Mouse (Mus musculus) embryonic facial prominence, embryonic 10.5 days (tissue): Measurements from ENCODE around the gene Syt9. TPM values are rescaled to one million over a fixed set of nuclear protein-coding genes. Genes with fewer than 3 reads are reported as not detected.

ENCODE experiments used
- DNase-seq: peaks from one replicate; pipeline ENCODE4 v3.0.0-alpha.2; 2017; ENCODE audit warnings: low spot score
- H3K27ac ChIP-seq: fragments of 300-500 bp; sonication (generic); replicated peaks from 2 replicates; pipeline ENCODE4 v1.5.1; 2016; ENCODE audit warnings: mild to moderate bottlenecking
- H3K27me3 ChIP-seq: fragments of 300-500 bp; sonication (generic); replicated peaks from 2 replicates; pipeline ENCODE4 v1.6.1; 2016; ENCODE audit warnings: low read depth, mild to moderate bottlenecking; ENCODE audit not compliant: poor library complexity, severe bottlenecking
- H3K36me3 ChIP-seq: fragments of 300-500 bp; sonication (generic); replicated peaks from 2 replicates; pipeline ENCODE4 v1.6.1; 2016; ENCODE audit warnings: mild to moderate bottlenecking, moderate library complexity
- H3K4me1 ChIP-seq: fragments of 300-500 bp; sonication (generic); 2 replicates; pipeline ENCODE4 v1.6.1; 2016
- H3K4me3 ChIP-seq: fragments of 300-500 bp; sonication (generic); 2 replicates; pipeline ENCODE4 v1.5.1; 2016; ENCODE audit warnings: mild to moderate bottlenecking, moderate library complexity
- H3K9me3 ChIP-seq: fragments of 300-500 bp; sonication (generic); 2 replicates; pipeline ENCODE4 v1.6.1; 2016; ENCODE audit warnings: mild to moderate bottlenecking
- WGBS: fragments of 180-500 bp; shearing (Covaris S2); methylation state at CpG from one replicate; pipeline ENCODE4 v1.1.7; 2016; 5-methylcytosine and 5-hydroxymethylcytosine counted together
- polyA plus RNA-seq: library from polyadenylated mRNA; unstranded; fragments of >200 nt; fragmentation: Nextera tagmentation; extraction: Ambion mirVana; gene quantifications from 2 replicates; pipeline ENCODE4 v1.2.1, GENCODE M21; 2016

Syt9 gene
- polyA plus RNA-seq, 1 experiment from 2014 or later: 2.8 TPM

- WGBS: 92% methylated on average over 15 of the region's 15 CpGs
- Histone ChIP-seq H3K9me3 (no peaks in the 10 kb centered on the region), H3K4me3 (no peak overlapping the region)
Measured at GRCm38 (mm10) chr7:107400061-107400799, 29.7 kb downstream of the Syt9 start.

GRCm38 (mm10) chr7:107403261-107403660 is 32.7 kb downstream of the Syt9 start:
- H3K36me3 ChIP-seq: no peaks in the 10 kb centered on the region
- H3K9me3 ChIP-seq: no peaks in the 10 kb centered on the region
- no peaks in the 10 kb centered on the region for H3K4me1 ChIP-seq
- H3K4me3 ChIP-seq: no peak overlapping the region
- WGBS: 84% methylated on average over 3 of the region's 3 CpGs
- DNase-seq: no peak
- H3K27me3 ChIP-seq: no peaks in the 10 kb centered on the region
- no peak overlapping the region for H3K27ac ChIP-seq

More at GRCm38 (mm10) chr7:107400061-107400799, 29.7 kb downstream of the Syt9 start:
- Histone ChIP-seq H3K4me1 (no peaks in the 10 kb centered on the region), H3K27ac (no peak overlapping the region), H3K36me3 (no peaks in the 10 kb centered on the region), H3K27me3 (no peaks in the 10 kb centered on the region)
- no peak for DNase-seq

GRCm38 (mm10) chr7:107414928-107415327 is 44.4 kb downstream of the Syt9 start:
- 89% methylated on average over 6 of the region's 6 CpGs for WGBS
- DNase-seq: no peak

GRCm38 (mm10) chr7:107417043-107417850 is 46.7 kb downstream of the Syt9 start:
- Histone ChIP-seq H3K27ac (no peak overlapping the region), H3K4me3 (no peak overlapping the region), H3K4me1 (no peaks in the 10 kb centered on the region), H3K36me3 (no peaks in the 10 kb centered on the region), H3K27me3 (no peaks in the 10 kb centered on the region), H3K9me3 (0 out of 2 replicates have a peak, but pooled peaks cover 4% of the 10 kb centered on the region)
- no peak for DNase-seq
- 73% methylated on average over 3 of the region's 3 CpGs for WGBS

More at GRCm38 (mm10) chr7:107414928-107415327, 44.4 kb downstream of the Syt9 start:
- H3K4me3 ChIP-seq: no peak overlapping the region
- H3K9me3 ChIP-seq: 0 out of 2 replicates have a peak, but pooled peaks cover 4% of the 10 kb centered on the region
- no peaks in the 10 kb centered on the region for H3K36me3 ChIP-seq
- H3K27me3 ChIP-seq: no peaks in the 10 kb centered on the region
- no peak overlapping the region for H3K27ac ChIP-seq
- H3K4me1 ChIP-seq: no peaks in the 10 kb centered on the region

GRCm38 (mm10) chr7:107437381-107437780 is 66.9 kb downstream of the Syt9 start:
- DNase-seq: no peak
- H3K4me3 ChIP-seq: no peak overlapping the region
- no peaks in the 10 kb centered on the region for H3K4me1 ChIP-seq
- no peaks in the 10 kb centered on the region for H3K27me3 ChIP-seq
- no peaks in the 10 kb centered on the region for H3K36me3 ChIP-seq
- no peaks in the 10 kb centered on the region for H3K9me3 ChIP-seq
- WGBS: 88% methylated on average over 3 of the region's 3 CpGs
- H3K27ac ChIP-seq: no peak overlapping the region

- no peak overlapping the region for H3K27ac ChIP-seq
- H3K9me3 ChIP-seq: no peaks in the 10 kb centered on the region
- no peaks in the 10 kb centered on the region for H3K27me3 ChIP-seq
- H3K4me3 ChIP-seq: no peak overlapping the region
- no peak for DNase-seq
- no peaks in the 10 kb centered on the region for H3K4me1 ChIP-seq
- no peaks in the 10 kb centered on the region for H3K36me3 ChIP-seq
Measured at GRCm38 (mm10) chr7:107444579-107444978, 74.1 kb downstream of the Syt9 start.

- H3K4me1 ChIP-seq: no peaks in the 10 kb centered on the region
- no peaks in the 10 kb centered on the region for H3K36me3 ChIP-seq
- no peaks in the 10 kb centered on the region for H3K27me3 ChIP-seq
- H3K4me3 ChIP-seq: no peak overlapping the region
- WGBS: 83% methylated on average over 2 of the region's 2 CpGs
- no peak overlapping the region for H3K27ac ChIP-seq
- no peaks in the 10 kb centered on the region for H3K9me3 ChIP-seq
- DNase-seq: no peak
Measured at GRCm38 (mm10) chr7:107454660-107455059, 84.1 kb downstream of the Syt9 start.

- Histone ChIP-seq H3K9me3 (no peaks in the 10 kb centered on the region), H3K27me3 (no peaks in the 10 kb centered on the region), H3K4me1 (no peaks in the 10 kb centered on the region), H3K4me3 (no peak overlapping the region), H3K27ac (no peak overlapping the region), H3K36me3 (no peaks in the 10 kb centered on the region)
- no peak for DNase-seq
- 74% methylated on average over 5 of the region's 5 CpGs for WGBS
Measured at GRCm38 (mm10) chr7:107455118-107455521, 84.6 kb downstream of the Syt9 start.

GRCm38 (mm10) chr7:107461167-107461566 is 90.6 kb downstream of the Syt9 start:
- Histone ChIP-seq H3K27me3 (no peaks in the 10 kb centered on the region), H3K36me3 (no peaks in the 10 kb centered on the region), H3K4me1 (peaks cover 3% of the 10 kb centered on the region; the same call in 1 of the 2 replicates), H3K27ac (no peak overlapping the region), H3K4me3 (no peak overlapping the region), H3K9me3 (no peaks in the 10 kb centered on the region)
- 87% methylated on average over 4 of the region's 4 CpGs for WGBS
- DNase-seq: no peak

- no peaks in the 10 kb centered on the region for H3K27me3 ChIP-seq
- 79% methylated on average over 1 of the region's 1 CpGs for WGBS
- no peaks in the 10 kb centered on the region for H3K9me3 ChIP-seq
- no peak overlapping the region for H3K4me3 ChIP-seq
- H3K27ac ChIP-seq: no peak overlapping the region
- DNase-seq: no peak
- H3K36me3 ChIP-seq: no peaks in the 10 kb centered on the region
- peaks cover 3% of the 10 kb centered on the region; the same call in 1 of the 2 replicates for H3K4me1 ChIP-seq
Measured at GRCm38 (mm10) chr7:107461699-107462440, 91.3 kb downstream of the Syt9 start.

- Histone ChIP-seq H3K9me3 (no peaks in the 10 kb centered on the region), H3K27ac (no peak overlapping the region), H3K27me3 (no peaks in the 10 kb centered on the region), H3K4me1 (peaks cover 3% of the 10 kb centered on the region; the same call in 1 of the 2 replicates), H3K4me3 (no peak overlapping the region), H3K36me3 (no peaks in the 10 kb centered on the region)
- DNase-seq: no peak
- WGBS: 58% methylated on average over 3 of the region's 3 CpGs
Measured at GRCm38 (mm10) chr7:107462962-107463361, 92.4 kb downstream of the Syt9 start.

GRCm38 (mm10) chr7:107465081-107465480 is 94.6 kb downstream of the Syt9 start:
- no peak overlapping the region for H3K27ac ChIP-seq
- WGBS: 73% methylated on average over 3 of the region's 3 CpGs
- DNase-seq: no peak
- peaks cover 3% of the 10 kb centered on the region; the same call in 1 of the 2 replicates for H3K4me1 ChIP-seq
- H3K9me3 ChIP-seq: no peaks in the 10 kb centered on the region
- no peaks in the 10 kb centered on the region for H3K36me3 ChIP-seq
- no peaks in the 10 kb centered on the region for H3K27me3 ChIP-seq
- no peak overlapping the region for H3K4me3 ChIP-seq
